Mouse (Mus musculus): ENCODE data around the gene 9430007A20Rik. TPM values are rescaled to one million over a fixed set of nuclear protein-coding genes. Genes with fewer than 3 reads are reported as not detected.
"Not testable (repeated sequence)": the region's sequence is repeated elsewhere in the genome, so short reads cannot be mapped to it uniquely, and the experiment has no call there.

9430007A20Rik gene
- not detected for total RNA-seq (2021)

- DNase-seq (ENCODE audit: low spot score), result no peak
- intact Hi-C loops (cut with DNase I), result no loop called here
These were observed at the start of gene 9430007A20Rik for GRCm38 (mm10) chr4:144519522-144519921. Gene 9430007A20Rik, plus strand, starts transcription at chr4:144519822.

- intact Hi-C loops (cut with DNase I), result no loop called here
- no peak for DNase-seq (ENCODE audit: low spot score)
These were observed 26.3 kb upstream of the 9430007A20Rik start for GRCm38 (mm10) chr4:144493331-144493730.

DNA sequence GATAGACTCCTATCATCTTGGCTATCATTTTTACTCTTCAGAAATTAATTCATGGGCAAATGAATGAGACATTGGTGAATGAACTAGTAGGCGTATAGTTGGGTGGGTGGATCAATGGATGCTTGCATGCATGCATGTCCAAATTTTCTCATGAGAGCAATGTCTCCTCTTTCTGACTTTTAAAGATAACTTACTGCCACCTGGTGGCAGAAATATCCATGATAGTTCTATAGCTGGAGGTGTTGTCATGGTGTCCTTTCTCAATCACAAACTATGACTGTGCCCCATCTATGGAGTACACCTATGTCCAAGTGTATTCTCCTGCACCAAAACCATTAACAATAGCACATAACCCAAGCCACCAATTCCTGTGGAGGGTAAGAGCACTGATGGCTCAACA lies 13.1 kb upstream of the 9430007A20Rik start:
- intact Hi-C loops (cut with DNase I), result no loop called here
- DNase-seq (ENCODE audit: low spot score), result no peak

DNA sequence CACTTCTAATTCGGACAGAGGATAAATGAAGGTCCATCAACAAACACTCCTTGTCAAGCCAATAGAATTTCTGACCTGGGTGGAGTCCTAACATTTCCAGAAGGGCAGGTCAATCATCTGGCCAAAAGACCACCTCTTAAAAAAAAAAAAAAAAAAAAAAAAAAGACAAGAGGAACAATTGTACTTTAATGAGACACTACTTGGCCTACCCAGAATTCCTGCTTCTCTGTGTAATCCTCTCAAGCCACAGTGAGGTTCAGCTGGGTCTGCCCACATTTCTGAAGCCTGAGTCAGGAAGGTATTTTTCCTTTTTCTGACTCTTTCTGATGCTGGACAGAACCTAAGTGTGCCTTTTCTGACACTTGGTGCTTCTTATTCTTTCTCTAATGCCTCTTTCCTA lies 25.1 kb downstream of the 9430007A20Rik start:
- intact Hi-C loops (cut with DNase I), result no loop called here
- DNase-seq (ENCODE audit: low spot score), result no peak

GRCm38 (mm10) chr4:144545339-144545738 lies 25.7 kb downstream of the 9430007A20Rik start:
- intact Hi-C loops (cut with DNase I), result not testable (repeated sequence)

GRCm38 (mm10) chr4:144551156-144551555 lies 31.5 kb downstream of the 9430007A20Rik start:
- intact Hi-C loops (cut with DNase I), result no loop called here
- DNase-seq (ENCODE audit: low spot score), result no peak

More at GRCm38 (mm10) chr4:144545339-144545738, 25.7 kb downstream of the 9430007A20Rik start:
- DNase-seq (ENCODE audit: low spot score), result not testable (repeated sequence)

DNA sequence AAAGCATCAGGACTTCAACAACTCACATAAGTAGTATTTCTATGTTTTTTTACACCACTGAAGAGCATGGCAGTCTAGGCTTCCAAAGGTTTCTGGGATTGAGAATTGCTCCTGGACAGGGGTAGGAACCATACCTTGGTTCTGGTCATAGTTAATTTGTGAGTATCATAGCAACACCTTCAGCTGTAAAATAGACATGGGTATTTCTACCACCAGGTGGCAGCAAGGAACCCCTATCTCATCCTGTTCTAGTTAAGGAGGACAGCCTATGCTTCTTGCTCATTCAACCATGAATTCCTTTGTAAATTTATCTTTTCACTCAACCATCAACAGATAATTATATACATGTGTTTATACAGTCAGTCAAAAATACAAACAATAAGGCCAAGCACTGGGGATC lies 40.2 kb downstream of the 9430007A20Rik start:
- no peak for DNase-seq (ENCODE audit: low spot score)
- intact Hi-C loops (cut with DNase I), result no loop called here

- DNase-seq (ENCODE audit: low spot score), result no peak
- intact Hi-C loops (cut with DNase I), result no loop called here
These were observed 41.6 kb downstream of the 9430007A20Rik start for GRCm38 (mm10) chr4:144561205-144561604.

GRCm38 (mm10) chr4:144565034-144565433 lies 45.4 kb downstream of the 9430007A20Rik start, which contains the start of gene Gm13124:
Gene Gm13124, minus strand, starts transcription at chr4:144565134.
- DNase-seq (ENCODE audit: low spot score), result no peak
- intact Hi-C loops (cut with DNase I), result no loop called here

- intact Hi-C loops (cut with DNase I), result no loop called here
- no peak for DNase-seq (ENCODE audit: low spot score)
These were observed 48.1 kb downstream of the 9430007A20Rik start for GRCm38 (mm10) chr4:144567752-144568151.

Other genes starting within 250 kb of the 9430007A20Rik start
- gene Pramel5, start 239.3 kb upstream of the 9430007A20Rik start, total RNA-seq (2021), result not detected
- not detected for gene Gm13128, start 189.6 kb upstream of the 9430007A20Rik start, total RNA-seq (2021)
- not detected for gene Gm13119, start 161.9 kb upstream of the 9430007A20Rik start, total RNA-seq (2021)
- gene Pramef20, start 141.9 kb upstream of the 9430007A20Rik start, total RNA-seq (2021), result not detected
- not detected for gene Pramef12, start 111.4 kb upstream of the 9430007A20Rik start, total RNA-seq (2021)
- not detected for gene 1700012P22Rik, start 81.0 kb upstream of the 9430007A20Rik start, total RNA-seq (2021)
- gene Gm9944, start 66.5 kb upstream of the 9430007A20Rik start, total RNA-seq (2021), result not detected
- not detected for gene Aadacl3, start 56.1 kb upstream of the 9430007A20Rik start, total RNA-seq (2021)
- not detected for gene Gm13124, start 45.3 kb downstream of the 9430007A20Rik start, total RNA-seq (2021)
- not detected for gene Aadacl4, start 93.9 kb downstream of the 9430007A20Rik start, total RNA-seq (2021)
- gene Gm436, start 166.5 kb downstream of the 9430007A20Rik start, total RNA-seq (2021), result not detected
- gene Gm13178, start 201.6 kb downstream of the 9430007A20Rik start, total RNA-seq (2021), result not detected

Data from heart, postnatal 25 days (tissue).